Mouse (Mus musculus) ES-E14 (cell line): ENCODE data around the gene Dok3. TPM values are rescaled to one million over a fixed set of nuclear protein-coding genes. Genes with fewer than 3 reads are reported as not detected.

ENCODE experiments used
- DNase-seq: peaks from one replicate; pipeline ENCODE4 v3.0.0-alpha.2; 2013; ENCODE audit warnings: low read depth, low spot score
- H3K27ac ChIP-seq: 2 replicates; pipeline ENCODE4 v1.5.1; 2012; ENCODE audit warnings: low read depth, mild to moderate bottlenecking, low read length, moderate library complexity, mixed read lengths; ENCODE audit not compliant: poor library complexity, insufficient read depth, severe bottlenecking
- H3K36me3 ChIP-seq: 2 replicates; pipeline ENCODE4 v1.6.1; 2012; ENCODE audit warnings: mild to moderate bottlenecking, low read length, moderate library complexity, mixed read lengths; ENCODE audit not compliant: control insufficient read depth, poor library complexity, insufficient read depth, severe bottlenecking
- H3K4me1 ChIP-seq, 2 experiments: fragments of 150-350 bp in 1 of 2; sonication (generic) in 1 of 2; 2 replicates each; pipeline ENCODE4 v1.6.1; 2012; ENCODE audit warnings: low read length in 2 of 2, mild to moderate bottlenecking in 1 of 2, mixed read lengths in 1 of 2; ENCODE audit not compliant: control insufficient read depth in 2 of 2, insufficient read depth in 2 of 2, poor library complexity in 1 of 2
- H3K4me3 ChIP-seq, 2 experiments: fragments of 150-350 bp in 1 of 2; sonication (generic) in 1 of 2; 2 replicates each; pipeline ENCODE4 v1.5.1; 2012; ENCODE audit warnings: low read length in 2 of 2, low read depth in 1 of 2, mild to moderate bottlenecking in 1 of 2, mixed read lengths in 1 of 2; ENCODE audit not compliant: insufficient read depth in 1 of 2, poor library complexity in 1 of 2, severe bottlenecking in 1 of 2
- H3K9ac ChIP-seq: 2 replicates; pipeline ENCODE4 v1.6.1; 2012; ENCODE audit warnings: low read depth, mild to moderate bottlenecking, low read length, mixed read lengths; ENCODE audit not compliant: poor library complexity, insufficient read depth, severe bottlenecking
- H3K9me3 ChIP-seq: fragments of 150-350 bp; sonication (generic); 2 replicates; pipeline ENCODE4 v1.6.1; 2012; ENCODE audit warnings: low read depth, mild to moderate bottlenecking, low read length; ENCODE audit not compliant: control insufficient read depth, insufficient read depth
- CHD2 ChIP-seq: IDR thresholded peaks from 2 replicates; pipeline ENCODE4 v1.6.1; 2014; ENCODE audit warnings: mild to moderate bottlenecking, low read depth, low read length, inconsistent platforms
- HCFC1 ChIP-seq: IDR thresholded peaks from 2 replicates; pipeline ENCODE4 v1.6.1; 2012; ENCODE audit warnings: low read length, inconsistent platforms, borderline replicate concordance; ENCODE audit not compliant: insufficient read depth
- MAFK ChIP-seq: IDR thresholded peaks from 2 replicates; pipeline ENCODE4 v1.6.1; 2014; ENCODE audit warnings: mild to moderate bottlenecking, low read depth, low read length, inconsistent platforms; ENCODE audit not compliant: insufficient read depth
- ZC3H11A ChIP-seq: IDR thresholded peaks from 2 replicates; pipeline ENCODE4 v1.6.1; 2012; ENCODE audit warnings: low read depth, mild to moderate bottlenecking, inconsistent platforms, low read length, borderline replicate concordance
- ZNF384 ChIP-seq: IDR thresholded peaks from 2 replicates; pipeline ENCODE4 v1.6.1; 2012; ENCODE audit warnings: low read depth, low read length, inconsistent platforms
- in situ Hi-C, 2 experiments: fragments of 600-800 bp; cut with MboI; formaldehyde crosslinking; loops; one replicate each; pipeline ENCODE4 v1.15.1; 2025; ENCODE audit warnings: low sequenced_read_pairs in 2 of 2, inconsistent platforms in 1 of 2; ENCODE audit not compliant: unreplicated experiment in 2 of 2
- total RNA-seq: library from RNA; depleted of rRNA; stranded (reverse); fragments of 300-350 nt; gene quantifications from 2 replicates; pipeline ENCODE4 v1.2.3, GENCODE M21; 2012; rRNA removed

Gene Dok3
- total RNA-seq, 1 experiment, result 0.98 TPM

- Histone ChIP-seq H3K9ac (no peak overlapping the region), H3K27ac (no peak overlapping the region), H3K4me1 (peaks cover 0 to 3% of the 10 kb centered on the region in 2 experiments; a peak in 2 of 4 replicates), H3K4me3 (no peak overlapping the region), H3K36me3 (peaks cover 6% of the 10 kb centered on the region; the same call in 1 of the 2 replicates), H3K9me3 (no peaks in the 10 kb centered on the region)
- TF ChIP-seq MAFK, result no peak
- no peak for TF ChIP-seq CHD2
- TF ChIP-seq ZNF384, result no peak
- no peak for TF ChIP-seq HCFC1
- no peak for TF ChIP-seq ZC3H11A
- in situ Hi-C loops, result no loop called here
- no peak for DNase-seq
Measured at GRCm38 (mm10) chr13:55475750-55476149, 53.3 kb downstream of the Dok3 start.

GRCm38 (mm10) chr13:55474621-55475069 is 54.5 kb downstream of the Dok3 start:
- Histone ChIP-seq H3K4me3 (no peak overlapping the region), H3K9me3 (no peaks in the 10 kb centered on the region), H3K4me1 (peaks cover 0 to 3% of the 10 kb centered on the region in 2 experiments; a peak in 2 of 4 replicates), H3K36me3 (peaks cover 6% of the 10 kb centered on the region; the same call in 1 of the 2 replicates), H3K27ac (no peak overlapping the region), H3K9ac (no peak overlapping the region)
- TF ChIP-seq ZC3H11A (no peak), MAFK (no peak), CHD2 (no peak), ZNF384 (no peak), HCFC1 (no peak)
- in situ Hi-C loops, result no loop called here
- no peak for DNase-seq

GRCm38 (mm10) chr13:55473961-55474360 is 55.1 kb downstream of the Dok3 start:
- peaks cover 0 to 3% of the 10 kb centered on the region in 2 experiments; a peak in 2 of 4 replicates for H3K4me1 ChIP-seq
- no peaks in the 10 kb centered on the region for H3K9me3 ChIP-seq
- no peak overlapping the region for H3K27ac ChIP-seq
- no peak for DNase-seq
- no peak overlapping the region for H3K4me3 ChIP-seq
- TF ChIP-seq ZC3H11A (no peak), ZNF384 (0 out of 2 replicates have a peak, but pooled peaks have one; percentile 31)
- H3K36me3 ChIP-seq, result peaks cover 6% of the 10 kb centered on the region; the same call in 1 of the 2 replicates
- no peak overlapping the region for H3K9ac ChIP-seq
- in situ Hi-C loops, result no loop called here

Other genes starting within 250 kb of the Dok3 start
- gene Prelid1, start 208.8 kb downstream of the Dok3 start, total RNA-seq, result 198 and 217 TPM in 2 replicates
- 67.5 and 79.4 TPM in 2 replicates for gene Rab24, start 207.3 kb downstream of the Dok3 start, total RNA-seq
- 12.5 and 19.8 TPM in 2 replicates for gene Mxd3, start 199.5 kb downstream of the Dok3 start, total RNA-seq
- 195 and 272 TPM in 2 replicates for gene Lman2, start 166.5 kb downstream of the Dok3 start, total RNA-seq
- 0.62 and 1.4 TPM in 2 replicates for gene Rgs14, start 159.6 kb downstream of the Dok3 start, total RNA-seq
- gene Slc34a1, start 131.1 kb downstream of the Dok3 start, total RNA-seq, result not detected in 2 replicates
- not detected in 2 replicates for gene Pfn3, start 114.1 kb downstream of the Dok3 start, total RNA-seq
- not detected in 2 replicates for gene F12, start 102.5 kb downstream of the Dok3 start, total RNA-seq
- gene Grk6, start 84.2 kb downstream of the Dok3 start, total RNA-seq, result 74.7 and 132 TPM in 2 replicates
- 2.5 and 5.8 TPM in 2 replicates for gene Prr7, start 65.0 kb downstream of the Dok3 start, total RNA-seq
- gene Dbn1, start 41.2 kb downstream of the Dok3 start, total RNA-seq, result 77.0 and 83.8 TPM in 2 replicates
- 46.7 and 58.2 TPM in 2 replicates for gene Pdlim7, start 15.6 kb downstream of the Dok3 start, total RNA-seq
- gene Ddx41, start 7.4 kb upstream of the Dok3 start, total RNA-seq, result 85.9 and 120 TPM in 2 replicates
- gene Fam193b, start 41.8 kb upstream of the Dok3 start, total RNA-seq, result 50.8 and 77.5 TPM in 2 replicates
- gene Tmed9, start 44.4 kb upstream of the Dok3 start, total RNA-seq, result 363 and 460 TPM in 2 replicates
- gene B4galt7, start 70.6 kb upstream of the Dok3 start, total RNA-seq, result 21.0 and 24.3 TPM in 2 replicates
- 47.8 and 56.3 TPM in 2 replicates for gene Caml, start 93.7 kb upstream of the Dok3 start, total RNA-seq
- gene Ddx46, start 105.7 kb upstream of the Dok3 start, total RNA-seq, result 45.5 and 56.4 TPM in 2 replicates
- gene B230219D22Rik, start 163.8 kb upstream of the Dok3 start, total RNA-seq, result 32.1 and 40.0 TPM in 2 replicates
- 56.9 and 61.5 TPM in 2 replicates for gene Txndc15, start 185.4 kb upstream of the Dok3 start, total RNA-seq
- gene Pcbd2, start 198.1 kb upstream of the Dok3 start, total RNA-seq, result 9.2 and 10.8 TPM in 2 replicates